Mouse (Mus musculus): ENCODE measurements around the gene Gtdc1. TPM values are rescaled to one million over a fixed set of nuclear protein-coding genes. Genes with fewer than 3 reads are reported as not detected.
A peak's percentile ranks its signal among the peaks of the same experiment; 100 is the strongest.

Gtdc1 gene
- polyA plus RNA-seq, 1 experiment from 2014 or later, result 13.4 TPM

- Histone ChIP-seq H3K9me3 (ENCODE audit: control insufficient read depth, low read length) (no peaks in the 10 kb centered on the region), H3K27ac (ENCODE audit: low read depth, low read length) (no peak overlapping the region), H3K4me3 (ENCODE audit: low read depth, low read length) (no peak overlapping the region), H3K4me2 (no peak overlapping the region), H3K36me3 (ENCODE audit: control insufficient read depth, insufficient read depth, low read length) (no peaks in the 10 kb centered on the region), H3K4me1 (ENCODE audit: control insufficient read depth, insufficient read depth, low read length) (no peaks in the 10 kb centered on the region), H3K9ac (ENCODE audit: low read length) (no peak overlapping the region), H3K27me3 (ENCODE audit: control insufficient read depth, insufficient read depth, low read length) (0 out of 2 replicates have a peak, but pooled peaks cover 2% of the 10 kb centered on the region)
- DNase-seq (ENCODE audit: low spot score, missing footprints), result peak; percentile 79
- ATAC-seq (ENCODE audit: low FRiP score), result no peak
Measured at GRCm38 (mm10) chr2:44542775-44543174, 384.7 kb downstream of the Gtdc1 start.

DNA sequence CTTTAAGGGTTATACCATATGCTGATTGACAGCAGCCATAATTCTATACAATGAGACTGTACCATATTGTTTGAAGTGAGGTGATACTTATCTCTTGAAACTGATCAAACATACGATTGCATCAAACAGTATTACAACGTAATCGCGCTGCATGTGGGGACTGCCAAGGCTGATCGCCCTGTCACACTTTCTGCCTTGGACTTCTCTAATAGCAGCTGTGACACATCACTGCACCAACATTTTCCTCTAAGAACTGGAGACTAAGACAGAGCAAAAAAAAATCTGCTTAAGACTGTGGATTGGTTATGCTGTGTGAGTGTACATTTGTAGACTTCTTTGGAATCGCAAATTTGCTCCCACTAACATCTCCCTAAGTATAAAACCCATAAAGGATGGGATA, 385.7 kb downstream of the Gtdc1 start:
- H3K36me3 ChIP-seq (ENCODE audit: control insufficient read depth, insufficient read depth, low read length), result no peaks in the 10 kb centered on the region
- H3K4me1 ChIP-seq (ENCODE audit: control insufficient read depth, insufficient read depth, low read length), result no peaks in the 10 kb centered on the region
- WGBS, result 96% methylated on average over 6 of the region's 6 CpGs
- no peak overlapping the region for H3K9ac ChIP-seq (ENCODE audit: low read length)
- 0 out of 2 replicates have a peak, but pooled peaks cover 2% of the 10 kb centered on the region for H3K27me3 ChIP-seq (ENCODE audit: control insufficient read depth, insufficient read depth, low read length)
- H3K4me2 ChIP-seq, result no peak overlapping the region
- DNase-seq (ENCODE audit: low spot score, missing footprints), result no peak
- ATAC-seq (ENCODE audit: low FRiP score), result no peak
- no peak overlapping the region for H3K27ac ChIP-seq (ENCODE audit: low read depth, low read length)
- H3K9me3 ChIP-seq (ENCODE audit: control insufficient read depth, low read length), result no peaks in the 10 kb centered on the region
- no peak overlapping the region for H3K4me3 ChIP-seq (ENCODE audit: low read depth, low read length)

GRCm38 (mm10) chr2:44540881-44541280, 386.6 kb downstream of the Gtdc1 start:
- Histone ChIP-seq H3K27ac (ENCODE audit: low read depth, low read length) (no peak overlapping the region), H3K9ac (ENCODE audit: low read length) (no peak overlapping the region), H3K4me3 (ENCODE audit: low read depth, low read length) (no peak overlapping the region), H3K4me2 (no peak overlapping the region), H3K36me3 (ENCODE audit: control insufficient read depth, insufficient read depth, low read length) (no peaks in the 10 kb centered on the region), H3K27me3 (ENCODE audit: control insufficient read depth, insufficient read depth, low read length) (0 out of 2 replicates have a peak, but pooled peaks cover 2% of the 10 kb centered on the region), H3K9me3 (ENCODE audit: control insufficient read depth, low read length) (no peaks in the 10 kb centered on the region), H3K4me1 (ENCODE audit: control insufficient read depth, insufficient read depth, low read length) (no peaks in the 10 kb centered on the region)
- ATAC-seq (ENCODE audit: low FRiP score) (no peak), DNase-seq (ENCODE audit: low spot score, missing footprints) (peak; percentile 66)
- 89% methylated on average over 6 of the region's 6 CpGs for WGBS

- no peaks in the 10 kb centered on the region for H3K9me3 ChIP-seq (ENCODE audit: control insufficient read depth, low read length)
- no peak overlapping the region for H3K9ac ChIP-seq (ENCODE audit: low read length)
- no peak overlapping the region for H3K4me2 ChIP-seq
- ATAC-seq (ENCODE audit: low FRiP score), result no peak
- no peaks in the 10 kb centered on the region for H3K36me3 ChIP-seq (ENCODE audit: control insufficient read depth, insufficient read depth, low read length)
- H3K27me3 ChIP-seq (ENCODE audit: control insufficient read depth, insufficient read depth, low read length), result 0 out of 2 replicates have a peak, but pooled peaks cover 2% of the 10 kb centered on the region
- no peak overlapping the region for H3K4me3 ChIP-seq (ENCODE audit: low read depth, low read length)
- no peak for DNase-seq (ENCODE audit: low spot score, missing footprints)
- H3K27ac ChIP-seq (ENCODE audit: low read depth, low read length), result no peak overlapping the region
- H3K4me1 ChIP-seq (ENCODE audit: control insufficient read depth, insufficient read depth, low read length), result no peaks in the 10 kb centered on the region
- WGBS, result 62% methylated on average over 5 of the region's 5 CpGs
Measured at GRCm38 (mm10) chr2:44539121-44539634, 388.3 kb downstream of the Gtdc1 start.

- Histone ChIP-seq H3K27ac (ENCODE audit: low read depth, low read length) (no peak overlapping the region), H3K27me3 (ENCODE audit: control insufficient read depth, insufficient read depth, low read length) (0 out of 2 replicates have a peak, but pooled peaks cover 2% of the 10 kb centered on the region), H3K9ac (ENCODE audit: low read length) (no peak overlapping the region), H3K36me3 (ENCODE audit: control insufficient read depth, insufficient read depth, low read length) (no peaks in the 10 kb centered on the region), H3K4me2 (no peak overlapping the region), H3K4me1 (ENCODE audit: control insufficient read depth, insufficient read depth, low read length) (no peaks in the 10 kb centered on the region), H3K9me3 (ENCODE audit: control insufficient read depth, low read length) (no peaks in the 10 kb centered on the region), H3K4me3 (ENCODE audit: low read depth, low read length) (no peak overlapping the region)
- ATAC-seq (ENCODE audit: low FRiP score), result no peak
- 16% methylated on average over 4 of the region's 4 CpGs for whole genome bisulfite sequencing
- DNase-seq (ENCODE audit: low spot score, missing footprints), result peak; percentile 53
Measured at GRCm38 (mm10) chr2:44538135-44538534, 389.3 kb downstream of the Gtdc1 start.

- H3K4me3 ChIP-seq (ENCODE audit: low read depth, low read length), result no peak overlapping the region
- H3K36me3 ChIP-seq (ENCODE audit: control insufficient read depth, insufficient read depth, low read length), result no peaks in the 10 kb centered on the region
- 93% methylated on average over 11 of the region's 11 CpGs for WGBS
- no peaks in the 10 kb centered on the region for H3K9me3 ChIP-seq (ENCODE audit: control insufficient read depth, low read length)
- no peak overlapping the region for H3K9ac ChIP-seq (ENCODE audit: low read length)
- no peaks in the 10 kb centered on the region for H3K27me3 ChIP-seq (ENCODE audit: control insufficient read depth, insufficient read depth, low read length)
- ATAC-seq (ENCODE audit: low FRiP score) (no peak), DNase-seq (ENCODE audit: low spot score, missing footprints) (no peak)
- no peak overlapping the region for H3K4me2 ChIP-seq
- no peaks in the 10 kb centered on the region for H3K4me1 ChIP-seq (ENCODE audit: control insufficient read depth, insufficient read depth, low read length)
- no peak overlapping the region for H3K27ac ChIP-seq (ENCODE audit: low read depth, low read length)
Measured at GRCm38 (mm10) chr2:44535760-44536159, 391.7 kb downstream of the Gtdc1 start.

- WGBS, result 93% methylated on average over 10 of the region's 10 CpGs
- H3K36me3 ChIP-seq (ENCODE audit: control insufficient read depth, insufficient read depth, low read length), result no peaks in the 10 kb centered on the region
- no peak overlapping the region for H3K9ac ChIP-seq (ENCODE audit: low read length)
- H3K4me1 ChIP-seq (ENCODE audit: control insufficient read depth, insufficient read depth, low read length), result no peaks in the 10 kb centered on the region
- no peak overlapping the region for H3K4me2 ChIP-seq
- no peak overlapping the region for H3K4me3 ChIP-seq (ENCODE audit: low read depth, low read length)
- ATAC-seq (ENCODE audit: low FRiP score), result no peak
- DNase-seq (ENCODE audit: low spot score, missing footprints), result no peak
- H3K27ac ChIP-seq (ENCODE audit: low read depth, low read length), result no peak overlapping the region
- H3K9me3 ChIP-seq (ENCODE audit: control insufficient read depth, low read length), result no peaks in the 10 kb centered on the region
- no peaks in the 10 kb centered on the region for H3K27me3 ChIP-seq (ENCODE audit: control insufficient read depth, insufficient read depth, low read length)
Measured at GRCm38 (mm10) chr2:44535136-44535675, 392.3 kb downstream of the Gtdc1 start.

DNA sequence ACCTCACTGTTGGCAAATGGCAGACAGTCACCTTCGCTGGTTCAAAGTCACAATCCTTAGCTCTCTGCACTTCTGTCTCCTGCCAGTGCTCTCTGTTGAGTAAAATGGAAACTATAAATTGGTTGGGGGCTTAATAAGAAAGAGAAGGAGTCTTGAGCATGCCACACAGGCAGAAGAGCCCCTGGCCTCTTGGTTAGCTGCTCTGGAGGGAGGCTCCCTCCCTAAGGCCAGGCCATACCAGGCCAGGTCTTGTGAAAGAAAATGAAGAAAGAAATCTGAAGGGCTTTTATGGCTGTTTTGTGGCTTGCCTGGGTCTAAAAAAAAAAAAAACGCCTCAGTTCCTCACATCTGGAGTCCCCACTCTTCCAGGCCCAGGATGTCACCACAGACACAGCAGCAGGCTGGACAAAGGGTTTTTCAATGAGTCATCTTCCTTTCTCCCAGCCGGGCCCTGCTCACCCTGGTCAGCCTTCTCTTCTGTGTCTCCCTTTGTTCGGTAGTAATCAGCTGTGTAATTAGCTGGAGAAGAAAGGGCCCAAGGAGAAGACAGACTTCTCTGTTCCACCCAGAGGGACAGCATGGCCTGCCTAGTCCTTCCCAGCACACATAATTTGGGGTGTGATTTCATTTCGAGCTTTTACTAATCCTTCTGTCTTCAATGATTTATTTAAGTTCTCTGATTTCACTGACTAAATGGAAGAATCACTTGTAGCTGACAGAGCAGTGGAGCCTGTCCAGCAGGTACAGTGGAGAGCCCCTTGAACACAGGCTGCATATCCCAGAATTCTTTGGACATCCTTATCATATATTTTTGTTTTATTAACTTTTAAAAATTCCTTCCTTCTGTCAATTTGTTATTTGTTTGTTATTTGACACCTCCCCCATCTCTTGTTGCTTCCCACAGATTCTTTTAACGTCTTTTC, 401.1 kb downstream of the Gtdc1 start:
- peak; percentile 87 for ATAC-seq (ENCODE audit: low FRiP score)
- 11% methylated on average over 6 of the region's 6 CpGs for WGBS
- peak overlapping the region; percentile 78 for H3K27ac ChIP-seq (ENCODE audit: low read depth, low read length)
- peaks cover 26% of the 10 kb centered on the region for H3K4me1 ChIP-seq (ENCODE audit: control insufficient read depth, insufficient read depth, low read length)
- H3K9ac ChIP-seq (ENCODE audit: low read length), result no peak overlapping the region
- DNase-seq (ENCODE audit: low spot score, missing footprints), result peak; percentile 89
- H3K9me3 ChIP-seq (ENCODE audit: control insufficient read depth, low read length), result no peaks in the 10 kb centered on the region
- H3K4me2 ChIP-seq, result no peak overlapping the region
- no peaks in the 10 kb centered on the region for H3K27me3 ChIP-seq (ENCODE audit: control insufficient read depth, insufficient read depth, low read length)
- H3K36me3 ChIP-seq (ENCODE audit: control insufficient read depth, insufficient read depth, low read length), result no peaks in the 10 kb centered on the region
- no peak overlapping the region for H3K4me3 ChIP-seq (ENCODE audit: low read depth, low read length)

All from midbrain, embryonic 11.5 days (tissue).